Mouse (Mus musculus): ENCODE data around the gene Gprc5b. TPM values are rescaled to one million over a fixed set of nuclear protein-coding genes. Genes with fewer than 3 reads are reported as not detected.

Gprc5b gene
- polyA plus RNA-seq (2015; fragmentation: Nextera tagmentation; extraction: Ambion mirVana), result 4.7 and 7.5 TPM in 2 replicates

DNA sequence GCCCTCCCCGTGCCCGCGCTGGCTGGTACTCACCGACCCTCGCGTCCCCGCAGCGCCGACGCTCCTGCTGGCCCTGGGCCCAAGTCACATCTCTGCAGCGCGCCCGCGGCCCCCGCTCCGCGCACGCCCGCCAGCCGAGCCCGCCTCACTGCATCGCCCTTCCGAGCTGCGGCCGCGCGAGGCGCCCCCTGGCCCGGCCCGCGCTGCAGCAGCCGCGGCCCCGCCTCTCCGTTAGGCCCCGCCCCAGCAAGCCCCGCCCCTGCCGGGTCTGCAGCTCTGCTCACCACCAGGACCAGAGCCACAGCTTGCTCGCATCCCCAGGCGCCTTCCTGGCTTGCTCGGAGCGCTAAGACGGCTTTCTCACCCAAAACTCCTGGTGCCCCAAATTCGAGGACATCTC lies at the start of gene Gprc5b:
Gene Gprc5b, minus strand, starts transcription at position 205 of the 400 bp plus-strand sequence.
- Histone ChIP-seq H3K27ac (no peak within 1 kb of the TSS; the same call in 1 of the 2 replicates), H3K9ac (peak within 1 kb of the TSS; percentile 64), H3K4me2 (peak within 1 kb of the TSS; percentile 85), H3K27me3 (no peaks in the 10 kb centered on the region), H3K36me3 (no peaks in the 10 kb centered on the region), H3K4me3 (replicated peaks) (peak within 1 kb of the TSS; percentile 62), H3K4me1 (peaks cover 46% of the 10 kb centered on the region), H3K9me3 (replicated peaks) (no peaks in the 10 kb centered on the region)
- peak; percentile 94 for ATAC-seq (replicated peaks; ENCODE audit: low FRiP score)
- WGBS, result 0% methylated on average over 35 of the region's 44 CpGs

DNA sequence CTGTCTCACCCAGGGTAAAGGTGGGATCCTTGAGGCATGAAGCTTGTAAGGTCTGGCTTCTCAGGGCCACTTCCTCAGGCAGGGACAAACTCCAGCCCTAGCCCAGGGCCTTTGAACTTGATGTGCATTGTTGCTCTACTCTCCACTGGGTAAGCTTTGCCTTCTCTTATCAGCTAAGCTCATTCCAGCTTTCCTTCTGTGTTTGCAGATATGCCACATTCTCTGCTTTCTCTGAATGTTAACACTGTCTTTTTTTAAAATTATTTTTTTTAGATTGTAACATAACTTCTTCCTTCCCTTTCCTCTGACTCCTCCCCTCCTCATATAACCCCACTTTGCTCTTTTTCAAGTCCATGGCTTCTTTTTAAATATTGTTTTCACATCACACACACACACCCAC lies 46.5 kb upstream of the Gprc5b start:
- Histone ChIP-seq H3K4me2 (no peak overlapping the region), H3K9me3 (replicated peaks) (no peaks in the 10 kb centered on the region), H3K9ac (no peak overlapping the region), H3K4me1 (no peaks in the 10 kb centered on the region), H3K27ac (no peak overlapping the region), H3K27me3 (no peaks in the 10 kb centered on the region), H3K4me3 (replicated peaks) (no peak overlapping the region), H3K36me3 (no peaks in the 10 kb centered on the region)
- no peak for ATAC-seq (replicated peaks; ENCODE audit: low FRiP score)

DNA sequence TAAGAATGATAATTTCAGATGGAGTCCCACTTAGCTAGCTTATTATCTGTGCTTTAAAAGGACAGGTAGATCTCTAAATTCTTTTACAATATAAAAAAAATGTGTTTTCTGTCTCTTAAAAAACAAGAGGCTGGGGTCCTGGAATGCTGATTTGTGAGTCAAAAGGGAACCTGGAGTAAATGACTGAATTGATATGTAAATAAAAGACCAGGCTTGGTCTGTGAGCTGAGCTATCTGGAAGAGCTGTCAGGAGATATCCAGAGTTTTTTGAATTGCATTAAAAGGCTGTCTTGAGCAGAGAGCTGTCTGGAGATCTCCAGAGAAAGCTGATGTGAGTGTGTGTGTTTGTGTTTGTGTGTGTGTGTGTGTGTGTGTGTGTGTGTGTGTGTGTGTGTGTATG lies 42.6 kb upstream of the Gprc5b start:
- no peak overlapping the region for H3K9ac ChIP-seq
- no peak overlapping the region for H3K27ac ChIP-seq
- no peaks in the 10 kb centered on the region for H3K36me3 ChIP-seq
- H3K27me3 ChIP-seq, result no peaks in the 10 kb centered on the region
- no peak for ATAC-seq (replicated peaks; ENCODE audit: low FRiP score)
- no peak overlapping the region for H3K4me3 ChIP-seq (replicated peaks)
- H3K4me1 ChIP-seq, result no peaks in the 10 kb centered on the region
- no peaks in the 10 kb centered on the region for H3K9me3 ChIP-seq (replicated peaks)
- H3K4me2 ChIP-seq, result no peak overlapping the region

DNA sequence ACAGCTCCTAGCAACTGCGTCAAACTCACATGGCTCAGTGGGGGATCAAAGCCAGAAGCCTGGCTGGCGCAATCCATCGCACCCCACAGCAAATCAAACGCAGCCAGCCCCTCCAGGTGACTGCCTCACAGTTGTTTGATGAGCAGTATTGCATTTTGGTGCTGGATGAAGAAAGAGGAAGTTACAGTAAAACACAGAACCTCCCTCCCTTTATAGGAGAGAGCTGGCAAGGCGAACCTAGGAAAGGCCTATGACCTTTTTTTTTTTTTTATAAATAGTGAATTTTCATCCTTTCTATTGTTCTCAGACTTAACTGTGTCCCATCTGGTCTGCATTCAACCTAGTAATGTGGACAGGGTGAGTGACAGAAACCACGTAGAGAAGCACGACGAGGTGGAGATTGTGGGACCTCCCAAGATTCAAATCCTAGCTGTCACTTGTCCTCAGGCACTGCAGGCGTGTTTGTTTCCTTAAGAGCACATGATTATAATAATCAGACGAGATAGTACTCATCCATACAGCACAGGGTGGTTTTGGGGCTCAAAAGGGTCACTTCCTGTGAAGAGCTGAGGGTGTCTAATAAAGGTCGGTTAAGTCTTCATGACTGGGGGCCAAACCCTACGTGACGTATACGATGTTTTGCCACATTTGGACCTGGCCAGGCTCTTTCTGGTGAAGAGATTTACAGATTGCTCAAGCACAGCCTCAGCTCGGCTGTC lies 39.4 kb upstream of the Gprc5b start:
- Histone ChIP-seq H3K27me3 (no peaks in the 10 kb centered on the region), H3K9ac (no peak overlapping the region), H3K4me2 (no peak overlapping the region), H3K27ac (no peak overlapping the region), H3K36me3 (no peaks in the 10 kb centered on the region), H3K4me1 (no peaks in the 10 kb centered on the region), H3K9me3 (replicated peaks) (no peaks in the 10 kb centered on the region), H3K4me3 (replicated peaks) (no peak overlapping the region)
- WGBS, result 59% methylated on average over 15 of the region's 15 CpGs
- no peak for ATAC-seq (replicated peaks; ENCODE audit: low FRiP score)

DNA sequence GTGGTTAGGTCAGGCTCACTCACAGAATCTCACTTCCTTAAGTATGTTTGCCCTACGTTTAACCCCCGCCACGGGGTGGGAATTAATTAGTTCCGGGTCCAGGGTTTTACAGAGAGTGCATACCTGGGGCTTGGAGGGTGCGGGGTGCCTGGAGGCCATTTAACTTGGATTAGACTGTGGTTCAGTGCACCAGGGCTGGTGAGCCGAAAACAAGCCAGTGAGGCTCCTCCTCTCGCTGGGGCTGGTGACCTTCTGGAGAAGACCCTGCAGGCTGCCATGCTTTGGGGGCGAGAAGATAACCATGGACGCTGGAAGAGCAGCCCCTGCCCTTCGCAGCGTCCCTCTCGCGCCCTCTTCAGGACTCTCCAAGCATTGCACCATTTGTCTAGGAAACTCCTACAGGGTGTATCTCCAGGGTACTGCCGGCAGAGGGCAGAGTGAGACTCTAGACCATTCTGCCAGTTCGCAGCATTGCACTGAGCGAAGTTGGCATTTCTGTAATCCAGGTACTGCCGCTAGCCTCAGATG lies 28.4 kb upstream of the Gprc5b start:
- H3K4me3 ChIP-seq (replicated peaks), result no peak overlapping the region
- peak overlapping the region; percentile 64 for H3K27ac ChIP-seq

DNA sequence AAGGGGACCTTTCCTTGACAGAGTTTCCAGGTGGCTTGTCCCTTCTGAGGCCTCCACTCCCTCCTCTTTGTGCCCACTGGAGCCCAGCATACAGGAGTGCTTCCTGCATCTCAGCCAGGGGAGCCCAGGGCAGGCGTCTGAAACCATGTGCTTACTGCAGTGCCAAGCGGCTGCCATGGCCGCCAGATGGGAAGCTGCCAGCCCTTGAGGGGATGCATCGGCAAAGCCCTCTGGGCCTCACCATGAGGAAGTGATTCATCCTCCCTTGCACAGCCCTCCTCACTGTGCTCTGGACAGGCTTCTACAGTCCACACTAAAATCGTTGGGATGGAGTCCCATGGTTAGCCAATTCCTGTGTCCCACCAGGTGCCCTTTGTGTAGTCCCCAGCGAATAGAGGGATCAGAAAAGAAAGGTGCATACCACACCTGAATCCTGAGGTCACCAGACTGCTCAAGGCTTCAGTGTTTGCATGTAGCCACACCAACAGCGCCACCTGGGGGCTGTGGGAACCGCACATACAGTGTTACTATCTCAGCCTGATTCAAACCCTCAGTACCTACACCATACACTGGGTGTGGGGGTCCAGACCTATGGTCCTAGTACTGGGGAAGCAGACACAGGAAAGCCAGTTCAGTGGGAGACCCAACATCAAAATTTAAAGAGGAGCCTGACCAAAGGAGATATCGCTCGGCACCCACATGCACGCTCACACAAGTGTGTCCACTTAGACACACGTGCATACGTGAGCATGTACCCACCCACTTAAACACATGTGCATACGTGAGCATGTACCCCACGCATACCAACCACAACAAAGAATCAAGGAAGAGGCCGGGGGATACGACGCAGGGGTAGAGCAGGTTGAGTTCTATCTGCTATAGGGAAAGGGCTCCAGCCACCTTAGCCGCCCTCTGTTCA lies 27.5 kb upstream of the Gprc5b start:
- 0 out of 2 replicates have a peak, but pooled peaks cover 5% of the 10 kb centered on the region for H3K4me1 ChIP-seq
- H3K9me3 ChIP-seq (replicated peaks), result no peaks in the 10 kb centered on the region
- H3K27ac ChIP-seq, result peak overlapping the region; percentile 64
- no peak overlapping the region for H3K4me2 ChIP-seq
- WGBS, result 72% methylated on average over 19 of the region's 19 CpGs
- peak; percentile 50; the same call in 1 of the 2 replicates for ATAC-seq (replicated peaks; ENCODE audit: low FRiP score)
- no peak overlapping the region for H3K9ac ChIP-seq
- H3K27me3 ChIP-seq, result no peaks in the 10 kb centered on the region
- no peaks in the 10 kb centered on the region for H3K36me3 ChIP-seq
- H3K4me3 ChIP-seq (replicated peaks), result no peak overlapping the region

More for the DNA sequence above, 28.4 kb upstream of the Gprc5b start:
- no peaks in the 10 kb centered on the region for H3K27me3 ChIP-seq
- H3K4me2 ChIP-seq, result peak overlapping the region; percentile 31
- WGBS, result 26% methylated on average over 17 of the region's 17 CpGs
- H3K4me1 ChIP-seq, result 0 out of 2 replicates have a peak, but pooled peaks cover 5% of the 10 kb centered on the region
- H3K9me3 ChIP-seq (replicated peaks), result no peaks in the 10 kb centered on the region
- H3K9ac ChIP-seq, result no peak overlapping the region
- peak; percentile 86 for ATAC-seq (replicated peaks; ENCODE audit: low FRiP score)
- H3K36me3 ChIP-seq, result no peaks in the 10 kb centered on the region

DNA sequence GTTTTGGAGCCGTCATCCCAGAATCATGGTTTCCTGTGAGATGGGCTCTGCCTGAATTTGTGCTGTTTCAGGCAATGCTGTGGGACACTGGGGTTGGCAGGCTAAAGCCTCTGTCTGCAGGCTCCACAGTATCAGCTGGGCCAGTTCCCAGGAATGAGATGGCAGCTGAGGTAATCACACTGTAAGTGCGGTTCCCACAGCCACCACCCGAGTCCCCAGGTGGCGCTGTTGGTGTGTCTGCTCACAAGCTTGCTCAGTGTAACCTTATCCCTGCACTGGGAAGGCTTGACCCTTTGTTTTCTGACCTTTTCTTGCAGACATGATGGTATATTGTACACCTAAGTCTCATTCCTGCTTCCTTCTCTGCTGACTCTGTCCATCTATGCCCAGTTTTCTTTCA lies 24.5 kb upstream of the Gprc5b start:
- Histone ChIP-seq H3K9me3 (replicated peaks) (no peaks in the 10 kb centered on the region), H3K27ac (no peak overlapping the region), H3K9ac (no peak overlapping the region), H3K4me1 (0 out of 2 replicates have a peak, but pooled peaks cover 5% of the 10 kb centered on the region), H3K36me3 (no peaks in the 10 kb centered on the region), H3K27me3 (no peaks in the 10 kb centered on the region), H3K4me2 (no peak overlapping the region), H3K4me3 (replicated peaks) (no peak overlapping the region)
- ATAC-seq (replicated peaks; ENCODE audit: low FRiP score), result peak; percentile 54
- WGBS, result 15% methylated on average over 4 of the region's 4 CpGs

DNA sequence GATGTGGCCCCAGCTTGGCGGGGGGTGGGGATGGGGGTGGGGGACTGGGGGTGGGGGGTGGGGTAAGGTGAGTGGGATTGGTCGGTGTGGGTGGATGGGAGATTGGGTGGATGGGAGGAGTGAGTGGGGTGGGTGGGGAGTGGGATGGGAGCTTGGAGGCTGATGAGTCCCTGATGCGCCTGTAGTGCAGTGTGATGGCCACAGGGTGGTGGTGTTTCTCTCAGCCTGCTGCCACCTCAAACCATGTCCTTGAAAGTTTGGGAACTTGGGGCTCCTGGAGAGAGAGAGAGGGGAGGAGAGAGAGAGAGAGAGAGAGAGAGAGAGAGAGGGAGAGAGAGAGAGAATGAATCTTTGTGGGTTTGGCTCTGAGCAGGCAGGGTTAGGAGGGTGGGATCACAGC lies 20.7 kb upstream of the Gprc5b start:
- H3K4me1 ChIP-seq, result no peaks in the 10 kb centered on the region
- H3K9me3 ChIP-seq (replicated peaks), result no peaks in the 10 kb centered on the region
- WGBS, result 6% methylated on average over 3 of the region's 3 CpGs
- no peak overlapping the region for H3K4me3 ChIP-seq (replicated peaks)
- no peak overlapping the region for H3K27ac ChIP-seq
- no peaks in the 10 kb centered on the region for H3K36me3 ChIP-seq
- H3K27me3 ChIP-seq, result no peaks in the 10 kb centered on the region
- no peak for ATAC-seq (replicated peaks; ENCODE audit: low FRiP score)
- no peak overlapping the region for H3K9ac ChIP-seq
- H3K4me2 ChIP-seq, result no peak overlapping the region

DNA sequence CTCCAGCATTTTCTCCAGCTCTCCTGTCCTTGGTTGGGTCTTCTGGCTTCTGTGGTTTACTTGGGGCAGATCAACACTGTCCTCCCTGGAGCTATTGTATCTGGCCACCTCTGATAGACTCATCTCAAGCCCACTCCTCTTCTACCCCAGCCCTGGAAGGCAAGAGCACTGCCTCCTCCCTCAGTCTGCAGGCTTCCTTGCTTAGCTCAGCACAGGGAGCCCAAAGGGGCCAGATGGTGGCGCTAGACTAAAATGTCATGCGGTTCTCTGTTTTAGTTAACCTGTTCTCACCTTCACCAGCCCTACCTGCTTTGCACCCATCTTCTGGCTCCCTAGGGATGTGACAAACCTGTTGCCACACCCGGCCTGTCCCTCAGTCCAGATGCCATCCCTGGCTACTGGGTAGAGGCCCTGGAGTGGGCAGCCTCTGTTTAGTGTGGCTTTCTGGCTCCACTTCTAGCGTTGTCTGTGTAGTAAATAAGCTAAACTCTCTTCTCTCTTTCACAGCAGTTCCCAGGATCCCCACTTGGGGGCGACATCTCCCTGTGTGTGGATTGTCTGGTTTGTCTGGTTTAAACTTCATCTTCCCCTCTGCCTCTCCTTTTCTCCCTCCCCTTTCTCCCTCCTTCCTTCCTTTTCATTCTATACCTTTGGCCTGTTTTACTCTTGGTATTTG lies 16.0 kb upstream of the Gprc5b start:
- WGBS, result 19% methylated on average over 5 of the region's 5 CpGs
- H3K9me3 ChIP-seq (replicated peaks), result no peaks in the 10 kb centered on the region
- ATAC-seq (replicated peaks; ENCODE audit: low FRiP score), result peak; percentile 40

DNA sequence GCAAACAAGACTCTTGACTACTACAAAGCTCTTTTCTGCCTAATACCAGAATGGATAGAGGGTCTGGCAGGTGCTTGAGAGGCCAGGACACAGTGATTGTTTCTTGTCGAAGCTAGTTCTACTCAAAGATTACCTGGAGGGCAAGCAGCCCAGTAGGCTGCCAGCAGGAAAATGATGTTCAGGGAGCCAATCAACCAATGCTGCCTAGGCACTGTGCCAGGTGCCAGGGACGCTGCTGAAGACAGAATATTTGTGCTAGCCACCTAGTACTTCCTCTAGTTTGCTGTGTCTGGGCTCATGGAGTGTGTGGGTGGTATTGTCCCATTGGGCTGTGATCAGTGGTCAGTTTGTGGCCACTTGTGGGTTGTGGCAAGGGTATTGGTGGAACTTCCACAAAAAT lies 7.5 kb upstream of the Gprc5b start:
- H3K4me3 ChIP-seq (replicated peaks), result no peak overlapping the region
- H3K9ac ChIP-seq, result no peak overlapping the region
- H3K27me3 ChIP-seq, result no peaks in the 10 kb centered on the region
- H3K9me3 ChIP-seq (replicated peaks), result no peaks in the 10 kb centered on the region
- H3K4me1 ChIP-seq, result no peaks in the 10 kb centered on the region
- no peaks in the 10 kb centered on the region for H3K36me3 ChIP-seq
- no peak overlapping the region for H3K27ac ChIP-seq
- 49% methylated on average over 2 of the region's 2 CpGs for WGBS
- no peak for ATAC-seq (replicated peaks; ENCODE audit: low FRiP score)
- H3K4me2 ChIP-seq, result no peak overlapping the region

More for the DNA sequence above, 16.0 kb upstream of the Gprc5b start:
- Histone ChIP-seq H3K27me3 (no peaks in the 10 kb centered on the region), H3K4me3 (replicated peaks) (no peak overlapping the region), H3K9ac (no peak overlapping the region), H3K4me2 (no peak overlapping the region), H3K27ac (no peak overlapping the region), H3K4me1 (no peaks in the 10 kb centered on the region), H3K36me3 (no peaks in the 10 kb centered on the region)

DNA sequence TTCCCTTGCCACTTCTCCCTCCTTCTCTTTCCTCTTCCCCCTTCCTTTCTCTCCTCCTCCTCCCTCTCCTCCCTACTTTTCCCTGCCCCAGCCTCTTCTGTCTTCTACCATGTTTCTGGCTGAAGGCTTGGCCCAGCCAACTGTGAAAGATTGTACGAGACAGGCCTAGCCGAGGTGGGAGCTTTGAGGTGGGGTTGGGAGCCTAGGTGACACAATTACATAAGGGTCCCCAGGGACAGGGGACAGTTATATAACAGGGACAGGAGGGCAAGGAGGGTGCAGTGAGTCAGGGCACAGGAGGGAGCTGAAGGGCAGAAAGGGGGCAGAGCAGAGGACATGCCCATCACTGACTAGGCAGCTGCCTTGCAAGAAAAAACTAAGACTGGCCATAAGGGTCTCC lies 7.0 kb upstream of the Gprc5b start:
- H3K4me1 ChIP-seq, result no peaks in the 10 kb centered on the region
- no peaks in the 10 kb centered on the region for H3K9me3 ChIP-seq (replicated peaks)
- H3K27ac ChIP-seq, result no peak overlapping the region
- H3K36me3 ChIP-seq, result no peaks in the 10 kb centered on the region
- no peaks in the 10 kb centered on the region for H3K27me3 ChIP-seq
- H3K4me3 ChIP-seq (replicated peaks), result no peak overlapping the region
- no peak overlapping the region for H3K9ac ChIP-seq
- ATAC-seq (replicated peaks; ENCODE audit: low FRiP score), result no peak
- WGBS, result 47% methylated on average over 2 of the region's 2 CpGs
- no peak overlapping the region for H3K4me2 ChIP-seq
